Mouse (Mus musculus): ENCODE measurements around the gene Crhbp. TPM values are rescaled to one million over a fixed set of nuclear protein-coding genes. Genes with fewer than 3 reads are reported as not detected.

Crhbp gene
- 3.1 and 4.0 TPM in 2 replicates for polyA plus RNA-seq (2012; rRNA removed)

DNA sequence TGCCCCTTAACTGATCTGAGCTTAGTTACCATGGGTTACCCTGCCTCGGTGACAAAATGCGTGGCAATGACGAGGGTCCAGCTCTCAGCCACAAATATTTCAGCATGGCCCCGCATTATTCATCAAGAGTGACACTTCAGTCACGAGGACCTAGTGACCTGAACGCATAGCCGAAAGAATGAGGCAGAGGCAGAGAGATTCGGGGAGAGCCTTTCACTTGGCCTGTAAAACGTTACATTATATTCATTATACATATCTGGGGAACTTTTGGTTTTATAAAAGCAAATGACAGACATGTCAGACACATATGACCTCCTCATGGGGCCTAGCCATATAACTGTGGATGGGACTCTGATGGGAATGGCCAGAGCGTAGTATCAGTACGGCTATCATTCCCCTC lies at the start of gene Crhbp:
Crhbp (minus strand) TSS at position 101 of the 400 bp plus-strand sequence.
- no peak for DNase-seq (ENCODE audit: low spot score)

DNA sequence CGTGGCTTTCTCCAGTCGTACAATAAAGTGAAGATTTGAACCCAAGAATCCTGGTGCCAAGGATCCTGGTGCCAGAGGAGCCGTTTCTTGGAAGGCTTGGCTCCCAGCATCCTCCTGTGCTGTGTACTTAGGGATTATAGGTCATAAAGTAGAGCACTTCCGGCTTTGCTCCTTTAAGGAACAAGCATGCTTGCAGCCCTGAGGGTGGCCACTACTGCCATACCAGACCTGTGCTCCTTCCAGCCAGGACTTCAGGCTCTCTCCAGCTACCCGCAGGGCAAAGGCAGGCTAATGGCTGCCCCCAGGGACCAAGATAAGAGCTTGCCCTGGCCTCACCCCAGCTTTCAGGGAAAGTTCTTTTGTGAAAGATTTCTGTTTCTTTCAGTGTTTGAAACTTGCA lies 48.6 kb upstream of the Crhbp start:
- no peak for DNase-seq (ENCODE audit: low spot score)

DNA sequence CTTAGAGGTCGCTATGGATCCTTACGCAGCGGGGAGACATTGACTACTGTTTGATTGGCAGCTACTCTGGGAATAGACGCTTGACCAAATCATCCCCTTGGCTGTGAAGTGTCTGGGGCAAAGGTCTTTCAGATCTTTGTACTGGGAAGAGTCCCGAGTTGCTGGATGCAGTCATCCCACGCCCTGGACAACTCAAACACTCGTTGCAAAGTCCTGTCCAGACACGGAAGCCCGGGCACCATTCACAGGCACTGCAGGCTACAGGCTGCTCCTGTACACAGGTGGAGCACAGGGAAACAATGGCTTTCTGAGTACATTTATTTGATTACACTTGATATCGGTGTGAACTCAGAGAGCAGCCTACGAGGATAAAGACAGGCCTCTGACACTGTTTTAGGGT lies 46.6 kb upstream of the Crhbp start:
- DNase-seq (ENCODE audit: low spot score), result no peak

DNA sequence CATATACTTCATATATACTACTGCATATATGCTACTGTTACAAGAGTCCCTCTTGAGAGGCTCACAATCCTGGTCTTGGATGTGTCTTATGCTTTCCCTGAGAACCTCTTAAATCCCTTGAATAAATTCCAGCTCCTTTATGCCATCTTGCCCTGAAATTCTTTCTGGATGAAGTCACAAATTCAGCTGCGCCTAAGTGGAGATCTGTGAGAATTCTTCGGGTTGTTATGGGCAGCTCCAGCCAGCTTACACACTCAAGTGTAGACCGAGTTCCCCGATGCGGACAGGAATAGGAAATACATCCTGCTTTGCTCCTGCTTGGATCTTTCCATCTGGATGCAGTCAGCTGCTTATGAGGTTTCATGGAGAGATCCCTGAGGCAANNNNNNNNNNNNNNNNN lies 39.9 kb upstream of the Crhbp start:
- DNase-seq (ENCODE audit: low spot score), result no peak

DNA sequence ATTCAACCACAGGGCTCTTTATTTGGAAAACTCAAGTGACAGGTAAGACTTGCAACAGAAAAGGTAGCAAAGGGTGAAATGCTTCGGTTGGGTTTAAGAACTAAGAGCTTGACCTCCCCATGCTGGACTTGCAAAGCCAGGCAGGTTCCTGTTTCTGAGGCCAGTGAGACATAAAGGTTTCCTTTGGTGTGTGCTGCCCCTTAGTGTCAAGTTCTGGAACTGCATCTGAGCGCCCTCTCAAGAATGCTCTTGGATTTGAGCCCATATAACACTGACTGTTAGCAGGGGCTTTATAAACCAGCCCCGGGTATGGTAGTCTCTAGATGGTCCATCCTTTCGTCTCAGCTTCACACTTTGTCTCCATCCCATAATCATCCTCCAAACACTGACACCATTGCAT lies 36.7 kb upstream of the Crhbp start:
- peak; percentile 50 for DNase-seq (ENCODE audit: low spot score)

DNA sequence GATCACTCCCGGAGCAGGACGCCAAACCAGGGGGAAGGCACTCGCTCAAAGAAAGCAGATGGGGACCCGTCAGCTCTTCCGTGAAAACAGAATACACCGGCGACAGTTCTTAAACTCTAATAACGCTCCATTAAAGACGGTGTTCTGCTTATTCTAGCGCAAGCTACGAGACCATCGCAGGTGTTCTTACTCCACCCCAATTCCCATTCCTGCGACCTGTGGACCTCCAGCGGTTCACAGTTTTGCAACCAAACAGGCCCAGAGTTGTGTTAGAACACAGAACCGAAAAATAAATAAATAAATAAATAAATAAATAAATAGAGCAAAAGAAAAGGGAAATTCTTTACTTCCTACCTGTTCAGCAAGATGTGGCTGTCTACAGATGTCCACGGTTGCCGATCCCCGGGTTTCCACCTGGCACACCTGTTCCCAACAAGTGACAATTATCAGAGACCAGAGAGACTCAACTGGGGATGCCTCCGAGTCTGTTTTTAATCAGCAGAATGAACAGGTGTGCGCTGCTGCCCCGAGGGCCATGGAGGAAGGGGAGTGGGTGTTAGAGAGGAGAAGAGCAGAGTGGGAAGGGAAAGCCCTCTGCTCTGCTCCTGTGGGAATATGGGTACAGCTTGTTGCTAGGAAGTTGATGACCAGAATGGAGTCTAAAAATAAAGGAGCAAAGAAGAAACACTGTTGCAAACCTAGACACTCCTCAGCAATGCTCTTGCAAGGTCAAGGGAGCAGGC lies 34.1 kb upstream of the Crhbp start, which contains the start of gene S100z:
S100z (minus strand) TSS at position 51 of the 743 bp plus-strand sequence.
- no peak for DNase-seq (ENCODE audit: low spot score)

DNA sequence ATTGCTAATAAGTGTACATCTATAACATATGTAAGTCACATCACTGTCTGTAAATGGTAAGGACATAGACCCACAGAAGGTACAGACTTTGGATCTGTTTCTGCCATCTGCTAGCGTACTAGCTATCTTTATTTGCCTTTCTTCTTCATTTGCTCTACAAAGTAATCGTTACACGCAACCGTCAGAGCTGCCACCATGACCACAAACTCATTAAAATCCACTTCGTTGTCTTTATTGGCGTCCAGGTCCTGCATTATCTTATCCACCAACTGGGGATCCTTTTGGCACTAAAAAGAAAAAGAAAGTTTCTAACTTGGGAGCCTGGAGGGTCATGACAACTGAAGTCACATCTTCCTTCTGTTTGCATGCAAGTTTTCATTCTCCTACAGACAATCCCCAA lies 32.4 kb upstream of the Crhbp start:
- no peak for DNase-seq (ENCODE audit: low spot score)

DNA sequence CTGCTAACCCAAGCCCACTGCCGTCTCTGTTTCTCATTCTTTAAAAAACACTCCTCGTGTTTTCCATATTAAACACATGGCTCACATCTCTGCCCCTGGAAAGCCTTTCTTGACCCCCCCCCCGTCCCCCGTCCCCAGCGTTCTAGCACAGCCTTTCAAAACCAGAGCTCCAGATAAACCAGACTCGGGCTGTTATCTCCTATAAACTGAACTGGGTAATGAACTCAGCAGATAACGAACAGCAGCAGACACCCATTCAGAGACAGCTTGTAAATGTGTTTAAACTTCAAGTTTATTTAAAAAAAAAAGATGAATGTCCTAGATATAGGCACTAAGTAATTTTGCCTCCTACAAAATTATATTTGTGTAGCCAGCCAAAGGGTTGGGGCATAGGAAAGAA lies 30.4 kb upstream of the Crhbp start:
- no peak for DNase-seq (ENCODE audit: low spot score)

DNA sequence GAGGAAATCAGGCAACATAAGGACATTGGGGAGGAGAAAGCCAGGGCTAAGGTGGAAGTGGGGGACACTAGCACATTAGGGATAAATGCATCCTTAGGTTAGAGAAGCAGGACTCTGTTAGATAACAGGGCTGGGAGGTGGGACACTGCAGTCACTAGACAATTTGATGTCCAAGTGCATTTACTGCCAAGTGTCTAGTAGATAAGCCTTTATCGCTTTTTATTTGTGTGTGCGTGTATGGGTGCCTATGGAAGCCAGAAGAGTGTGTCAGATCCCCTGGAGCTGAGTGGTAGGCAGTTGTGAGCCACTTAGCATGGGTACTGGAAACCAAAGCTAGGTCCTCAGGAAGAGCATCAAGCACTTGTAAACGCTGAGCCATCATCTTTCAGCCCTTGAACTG lies 29.6 kb upstream of the Crhbp start:
- DNase-seq (ENCODE audit: low spot score), result no peak

DNA sequence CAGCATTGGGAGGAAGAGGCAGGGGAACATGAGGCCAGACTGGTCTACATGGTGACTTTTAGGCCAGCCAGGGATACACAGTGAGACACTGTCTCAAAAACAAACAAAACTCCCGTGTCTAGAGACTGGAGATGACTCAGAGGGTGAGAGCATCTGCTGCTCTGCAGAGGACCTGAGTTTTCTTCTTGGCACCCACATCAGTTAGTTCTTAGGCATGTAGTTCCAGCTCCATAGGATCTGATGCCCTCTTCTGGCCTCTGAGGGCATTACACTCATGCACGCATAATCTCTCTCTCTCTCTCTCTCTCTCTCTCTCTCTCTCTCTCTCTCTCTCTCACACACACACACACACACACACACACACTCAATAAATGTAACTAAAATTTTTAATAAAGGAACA lies 26.2 kb upstream of the Crhbp start:
- no peak for DNase-seq (ENCODE audit: low spot score)

DNA sequence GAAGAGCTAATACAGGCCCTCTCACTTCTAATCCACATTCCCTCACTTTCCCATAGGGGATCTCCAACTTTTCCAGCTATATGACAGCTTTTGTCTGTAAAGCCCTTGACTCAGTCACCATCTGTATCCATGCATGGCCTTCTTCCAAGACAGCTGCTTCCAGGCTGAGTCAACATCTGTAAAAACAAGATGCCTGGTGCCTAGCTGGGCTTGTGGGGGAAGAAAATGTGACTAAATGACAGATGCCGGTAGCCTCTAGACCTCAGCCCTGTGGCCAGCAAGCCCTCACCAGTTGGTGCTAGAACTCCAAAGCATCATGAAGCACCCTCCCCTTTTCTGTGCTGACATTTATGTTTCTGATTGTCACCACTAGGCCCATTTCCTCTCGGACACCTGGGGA lies 6.8 kb upstream of the Crhbp start:
- DNase-seq (ENCODE audit: low spot score), result no peak

DNA sequence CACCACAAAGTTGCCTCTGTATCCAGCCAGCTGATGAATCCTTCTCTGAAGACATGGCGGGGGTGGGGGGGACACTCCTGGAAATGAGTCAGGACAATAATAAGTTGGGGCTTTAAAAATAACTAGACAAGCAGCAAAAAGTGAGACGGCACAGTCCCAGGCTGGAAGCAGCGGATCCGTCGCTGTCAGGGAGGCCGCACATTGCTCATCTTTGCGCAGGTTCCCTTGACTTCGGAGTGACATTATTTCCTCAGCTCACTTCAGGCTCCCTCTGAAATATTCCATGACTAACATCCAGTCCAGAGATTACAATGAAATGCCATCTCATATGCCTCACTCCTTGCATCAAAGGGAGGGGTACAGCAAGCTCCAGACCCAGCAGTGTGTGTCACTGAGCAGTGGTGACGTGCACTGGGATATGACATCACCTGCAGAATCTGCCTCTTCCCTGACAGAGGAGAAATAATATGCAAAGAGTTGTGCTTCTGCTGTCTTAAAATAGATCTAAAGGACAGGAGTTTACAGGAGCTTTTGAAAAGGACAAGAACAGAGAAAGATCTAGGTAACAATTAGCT lies 6.0 kb upstream of the Crhbp start:
- no peak for DNase-seq (ENCODE audit: low spot score)

DNA sequence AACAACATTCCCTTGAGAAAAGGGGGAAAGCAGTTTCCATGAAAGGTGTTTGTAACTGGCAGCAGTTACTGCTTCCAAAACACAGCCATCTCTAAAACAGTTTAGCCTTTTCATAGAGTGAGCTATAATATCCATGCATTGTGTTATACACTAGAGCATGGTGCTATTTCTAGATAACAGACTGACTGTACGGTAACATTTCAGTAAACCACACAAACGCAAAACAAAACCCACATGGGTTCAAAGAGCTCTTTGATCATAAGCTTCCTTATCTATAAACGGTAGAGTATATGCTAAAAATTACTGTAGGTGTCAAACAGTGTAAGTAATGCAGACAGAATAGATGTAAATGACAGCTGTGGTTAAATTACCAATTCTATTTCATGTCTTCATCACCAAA lies 5.0 kb upstream of the Crhbp start:
- DNase-seq (ENCODE audit: low spot score), result no peak

DNA sequence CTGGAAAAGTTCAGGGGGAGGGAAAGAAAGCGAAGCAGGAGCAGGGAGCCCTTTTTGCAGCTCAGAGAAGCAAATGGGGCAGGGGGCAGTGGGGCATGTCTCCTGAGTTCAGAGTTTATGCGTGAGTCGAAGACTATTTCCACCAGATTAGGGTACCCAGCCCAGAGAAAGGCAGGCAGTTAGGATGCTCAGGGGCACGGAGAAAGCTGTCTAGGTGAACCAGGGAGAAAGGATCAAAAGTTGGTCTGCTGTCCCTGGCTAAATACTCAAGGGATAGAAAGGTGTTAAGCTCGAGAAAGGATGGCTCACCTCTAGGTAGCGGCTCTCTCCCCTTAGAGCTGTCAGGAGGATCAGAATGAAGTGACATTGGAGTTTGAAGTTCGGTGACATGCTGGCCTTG lies 433 bp downstream of the Crhbp start:
- DNase-seq (ENCODE audit: low spot score), result no peak

DNA sequence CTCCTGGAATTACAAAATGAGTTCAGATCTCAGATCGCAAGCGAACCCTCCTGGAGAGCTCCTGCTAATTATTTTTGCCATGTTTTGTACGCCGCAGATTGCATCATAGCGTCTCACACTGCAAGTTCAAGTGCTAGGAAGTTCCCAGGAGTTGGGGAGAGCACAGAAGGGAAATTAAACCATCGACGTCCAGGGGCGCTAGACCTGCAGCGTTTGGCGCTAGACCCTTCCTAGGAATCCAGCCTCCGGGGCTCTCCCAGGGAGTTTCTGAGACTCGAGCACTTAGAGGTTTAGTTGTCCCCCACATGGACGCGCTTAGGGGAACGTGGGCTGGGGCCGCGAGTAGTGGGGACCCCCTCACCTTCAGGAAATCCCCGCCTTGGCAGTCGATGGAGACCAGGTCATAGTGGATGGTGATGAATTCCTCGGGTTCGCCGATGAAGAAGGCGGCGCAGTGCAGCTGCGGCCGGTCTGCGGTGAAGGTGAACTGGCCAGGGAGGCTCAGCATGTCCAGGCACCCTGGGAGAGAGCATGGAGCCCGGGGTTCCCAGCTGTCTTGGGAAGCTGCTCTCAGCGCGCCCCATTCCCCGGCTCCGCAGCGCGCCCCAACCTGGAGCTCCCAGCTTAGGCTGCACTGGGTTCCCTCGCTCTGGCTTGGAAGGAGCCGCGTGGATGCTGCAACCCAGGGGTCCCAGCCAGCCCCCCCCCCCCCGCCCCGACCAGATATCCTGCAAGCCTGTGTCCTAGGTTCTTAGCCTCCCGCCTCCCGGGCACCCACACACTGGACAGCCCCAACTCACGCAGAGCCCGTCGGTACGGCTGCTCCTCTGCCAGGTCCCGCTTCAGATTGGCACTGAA lies 1.1 kb downstream of the Crhbp start:
- DNase-seq (ENCODE audit: low spot score), result no peak

DNA sequence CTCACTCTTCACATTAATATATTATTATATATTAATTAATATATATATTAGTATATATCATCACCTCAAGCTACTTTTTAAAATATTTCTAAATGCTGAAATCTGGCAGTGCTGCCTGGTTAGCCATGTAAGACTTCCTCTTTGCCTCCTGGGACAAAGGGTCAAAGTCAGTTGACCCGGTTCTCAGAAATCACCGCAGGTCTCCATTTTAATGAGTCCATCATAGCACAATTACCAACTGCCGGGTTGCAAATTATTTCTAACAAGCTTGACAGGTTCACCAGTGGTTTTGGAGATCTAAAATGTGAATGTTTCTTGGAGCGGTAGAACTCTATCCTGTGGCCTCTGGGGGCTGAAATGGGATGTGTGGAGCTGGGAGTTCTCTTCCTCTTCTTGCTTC lies 1.8 kb downstream of the Crhbp start:
- DNase-seq (ENCODE audit: low spot score), result no peak

DNA sequence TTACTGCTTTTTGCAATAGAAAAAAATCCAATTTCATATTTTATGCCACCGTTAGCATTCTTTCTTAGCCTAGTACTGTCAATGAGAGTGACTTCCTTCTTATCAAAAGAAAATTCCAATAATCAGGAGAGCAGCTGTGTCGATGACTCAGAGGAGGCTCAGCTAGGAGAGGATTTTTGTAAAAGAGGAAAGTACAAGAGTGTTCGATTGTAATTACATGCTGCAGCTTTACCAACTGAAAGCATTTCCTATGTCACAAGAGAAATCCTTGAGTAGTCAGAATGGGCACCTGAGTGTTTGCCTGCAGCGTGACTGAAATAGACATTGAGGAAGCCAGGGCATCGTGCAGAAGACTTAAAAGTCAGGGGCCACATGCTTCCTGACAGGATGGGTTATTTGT lies 5.2 kb downstream of the Crhbp start:
- no peak for DNase-seq (ENCODE audit: low spot score)

DNA sequence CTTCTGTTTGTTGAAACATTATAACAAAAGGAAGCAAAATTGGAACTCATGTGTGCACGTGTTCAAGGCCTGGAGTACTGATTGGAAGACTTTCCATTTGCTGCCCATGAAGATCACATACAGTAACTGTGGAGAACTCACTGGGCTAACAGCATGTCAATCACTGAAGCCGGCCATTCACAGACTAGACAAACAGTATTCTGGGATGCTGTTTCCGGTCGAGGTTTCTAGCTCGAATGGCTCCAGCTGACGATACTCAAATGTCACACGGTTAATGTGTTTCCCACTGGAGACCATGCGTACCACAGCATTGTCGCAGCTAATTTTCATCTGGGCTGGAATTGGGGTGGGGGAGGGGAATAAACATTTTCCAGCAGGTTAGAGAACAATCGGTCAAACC lies 13.0 kb downstream of the Crhbp start:
- no peak for DNase-seq (ENCODE audit: low spot score)

DNA sequence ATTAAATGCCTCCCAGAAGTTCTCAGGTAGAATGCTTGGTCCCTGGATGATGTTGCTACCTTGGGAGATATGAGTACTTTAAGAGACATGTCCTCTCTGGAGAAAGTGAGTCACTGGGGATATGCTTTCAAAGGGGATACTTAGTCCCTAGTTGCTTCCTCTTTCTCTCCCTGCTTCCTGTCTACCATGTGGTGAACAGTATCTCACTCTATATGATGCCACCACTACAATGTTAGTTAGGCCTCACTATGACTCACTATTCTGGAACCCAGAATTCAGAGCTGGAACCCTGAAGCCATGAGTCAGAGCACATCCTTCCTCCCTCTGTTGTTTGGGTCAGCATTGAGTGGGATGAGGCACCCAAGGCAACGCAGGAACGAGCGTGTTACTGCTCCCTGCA lies 17.2 kb downstream of the Crhbp start:
- no peak for DNase-seq (ENCODE audit: low spot score)

DNA sequence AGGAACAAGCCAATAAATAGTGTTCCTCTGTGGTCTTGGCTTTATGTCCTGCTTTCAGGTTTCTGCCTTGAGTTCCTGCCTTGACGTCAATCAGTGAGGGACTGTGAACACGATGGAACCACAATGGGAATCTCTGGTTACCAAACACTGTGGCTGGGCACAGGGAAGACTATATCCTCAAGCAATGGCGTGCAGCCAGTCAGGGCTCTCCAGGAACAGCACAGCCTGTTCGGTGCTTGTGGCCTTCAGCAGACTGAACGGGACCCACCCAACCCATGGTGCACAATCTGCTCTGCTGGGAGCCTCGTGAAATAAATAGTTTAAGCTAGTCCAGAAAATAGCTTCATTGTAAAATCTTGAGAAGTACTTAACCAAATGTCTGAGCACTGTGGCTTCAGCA lies 18.3 kb downstream of the Crhbp start:
- no peak for DNase-seq (ENCODE audit: low spot score)

DNA sequence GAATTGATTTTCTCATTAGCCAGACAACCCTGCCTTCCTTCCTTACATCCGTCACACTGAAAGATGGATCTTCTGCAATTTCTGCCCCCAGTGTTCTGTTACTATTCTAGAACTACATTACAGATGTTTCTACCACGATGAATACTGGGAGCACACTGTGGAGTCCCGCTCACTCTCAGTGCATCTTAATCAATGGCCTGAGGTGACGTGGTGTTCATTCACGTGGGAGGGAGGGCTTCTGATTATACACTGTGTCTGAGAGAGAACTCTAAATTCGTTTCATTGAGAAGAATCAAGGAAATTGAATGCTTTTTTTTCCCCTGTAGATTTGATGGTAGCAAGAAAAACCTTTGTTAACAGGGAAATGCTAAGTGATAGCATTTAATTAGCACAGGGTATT lies 19.2 kb downstream of the Crhbp start:
- no peak for DNase-seq (ENCODE audit: low spot score)

DNA sequence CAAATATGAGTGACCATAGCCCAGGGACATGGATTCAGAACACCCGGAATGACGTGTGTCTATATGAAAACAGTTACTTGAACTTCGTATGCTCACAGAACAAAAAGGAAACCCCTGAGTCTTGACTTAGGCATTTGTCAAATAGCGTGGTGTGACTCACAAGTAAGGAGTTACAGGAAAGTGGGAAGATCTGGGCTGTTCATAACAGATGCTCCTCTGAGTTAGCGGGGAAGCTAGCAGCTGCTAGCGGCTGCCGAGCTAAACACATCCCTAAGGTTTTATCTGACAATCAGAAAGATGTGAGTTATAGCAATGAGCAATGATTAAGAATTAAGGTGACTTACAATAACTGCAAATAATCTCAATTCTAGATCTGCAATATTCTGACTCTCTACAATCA lies 19.8 kb downstream of the Crhbp start:
- DNase-seq (ENCODE audit: low spot score), result no peak

DNA sequence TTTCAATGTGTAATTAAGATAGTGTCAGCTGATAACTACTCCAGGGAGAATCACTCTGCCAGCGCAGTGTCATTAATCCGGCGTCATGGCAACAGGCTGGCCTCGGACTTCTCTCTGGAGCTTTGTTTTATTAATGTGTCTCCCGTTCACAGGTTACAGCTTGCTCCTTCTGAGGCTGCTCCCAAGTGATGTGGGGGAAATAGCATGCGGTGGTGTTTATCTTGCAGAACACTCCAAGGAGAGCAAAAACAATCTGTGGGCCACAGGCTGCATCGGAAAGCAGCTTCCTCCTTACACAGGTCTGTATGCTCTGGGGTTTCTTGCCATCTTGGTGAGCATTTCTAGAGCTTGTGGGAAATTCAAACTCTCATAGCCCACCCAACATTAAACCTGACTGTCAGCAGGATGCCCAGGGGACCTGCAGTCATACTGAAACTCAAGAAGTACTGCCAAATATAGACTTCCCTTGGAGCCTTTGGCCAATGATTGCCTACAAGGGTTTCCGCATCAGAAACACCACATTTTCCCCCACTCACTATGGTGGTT lies 25.4 kb downstream of the Crhbp start:
- no peak for DNase-seq (ENCODE audit: low spot score)
